Mouse (Mus musculus): ENCODE results near the gene Dedd. TPM values are rescaled to one million over a fixed set of nuclear protein-coding genes. Genes with fewer than 3 reads are reported as not detected.

Gene Dedd
- total and polyA plus RNA-seq, 2 experiments from 2014 or later = 31.1 to 44.6 TPM

DNA sequence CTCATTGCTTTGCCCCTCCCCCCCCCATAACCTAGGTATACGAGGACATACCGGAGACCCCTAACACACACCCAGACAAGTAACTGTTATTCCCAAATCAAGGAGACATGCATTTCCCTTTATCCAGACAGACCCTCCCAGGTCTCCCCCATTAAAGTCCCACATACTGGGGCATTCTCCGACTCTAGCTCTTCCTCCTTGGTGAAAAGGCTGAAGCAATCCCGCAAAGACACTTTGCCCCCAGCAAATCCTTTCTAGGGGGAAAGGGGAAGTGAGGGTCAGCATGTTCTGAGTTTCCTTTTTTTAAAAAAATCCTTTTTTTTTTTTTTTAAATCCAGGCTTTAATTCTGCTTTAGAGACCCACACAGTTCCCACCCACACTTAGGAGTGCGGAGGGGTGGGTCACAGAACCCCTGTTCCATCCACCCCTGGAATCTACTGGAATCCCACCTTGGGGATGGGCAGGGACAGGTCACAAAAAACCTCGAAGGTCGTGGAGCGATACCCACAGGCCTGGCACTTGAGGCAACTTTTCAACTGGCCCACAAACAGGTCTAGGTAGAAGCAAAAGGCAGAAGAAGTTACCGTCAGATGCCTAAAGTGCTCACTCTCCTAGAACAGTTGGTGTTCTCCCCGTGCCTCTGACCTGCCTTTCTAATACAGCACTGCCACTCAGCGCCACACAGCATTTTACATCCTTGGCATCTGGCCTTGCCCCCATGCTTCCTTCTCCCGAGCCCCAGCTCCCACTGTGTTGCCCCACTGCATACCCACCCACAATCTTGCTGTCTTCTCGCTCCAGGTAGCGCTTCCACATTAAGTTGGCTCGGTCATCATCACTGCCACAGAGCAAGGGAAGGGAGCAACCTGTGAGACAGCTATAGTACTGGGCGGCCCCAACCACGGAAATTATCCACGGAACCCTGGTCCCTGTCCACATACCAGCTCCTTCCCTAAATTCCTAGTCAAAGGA is 45.5 kb upstream of the Dedd start:
- no peaks in the 10 kb centered on the region for H3K27me3 ChIP-seq (ENCODE audit: insufficient read depth, low read length)
- DNase-seq (no peak), ATAC-seq (no peak)
- no peak overlapping the region for H3K4me2 ChIP-seq (ENCODE audit: low read depth)
- peaks cover 15% of the 10 kb centered on the region for H3K4me1 ChIP-seq (ENCODE audit: insufficient read depth)
- peaks cover 35% of the 10 kb centered on the region for H3K36me3 ChIP-seq (ENCODE audit: insufficient read depth)
- TF ChIP-seq CTCF (IDR thresholded peaks at IDR 0.05; ENCODE audit: low read depth) = no peak
- no peak overlapping the region for H3K27ac ChIP-seq (ENCODE audit: low read depth, low read length)
- H3K9ac ChIP-seq = no peak overlapping the region
- H3K9me3 ChIP-seq (ENCODE audit: low read length) = no peaks in the 10 kb centered on the region
- 91% methylated on average over 18 of the region's 18 CpGs for WGBS
- no peak overlapping the region for H3K4me3 ChIP-seq (ENCODE audit: low read depth, low read length)

DNA sequence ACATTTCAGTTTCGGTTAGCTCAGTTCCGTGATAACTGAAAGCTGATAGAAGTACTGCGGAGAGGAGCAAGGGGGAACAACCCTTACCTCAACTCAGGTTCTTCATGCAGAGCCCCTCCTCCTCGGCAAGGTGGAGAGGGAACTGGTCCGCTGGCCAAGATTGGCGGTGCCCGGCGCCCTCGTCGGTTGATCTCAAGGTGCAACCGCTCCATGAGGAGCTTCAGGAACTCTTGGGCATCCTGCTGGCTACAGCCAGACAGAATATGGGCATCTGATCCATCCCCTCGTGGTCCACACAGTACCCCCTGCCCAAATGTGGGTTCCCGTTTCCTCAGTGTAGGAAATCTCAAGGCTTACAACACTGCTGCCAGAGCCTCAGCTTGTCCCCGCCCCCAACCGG is 44.5 kb upstream of the Dedd start:
- no peak for ATAC-seq
- Histone ChIP-seq H3K4me2 (ENCODE audit: low read depth) (no peak overlapping the region), H3K9ac (no peak overlapping the region), H3K9me3 (ENCODE audit: low read length) (no peaks in the 10 kb centered on the region), H3K27ac (ENCODE audit: low read depth, low read length) (no peak overlapping the region), H3K27me3 (ENCODE audit: insufficient read depth, low read length) (no peaks in the 10 kb centered on the region), H3K4me3 (ENCODE audit: low read depth, low read length) (no peak overlapping the region), H3K36me3 (ENCODE audit: insufficient read depth) (peaks cover 41% of the 10 kb centered on the region), H3K4me1 (ENCODE audit: insufficient read depth) (peaks cover 15% of the 10 kb centered on the region)
- DNase-seq = no peak
- TF ChIP-seq CTCF (IDR thresholded peaks at IDR 0.05; ENCODE audit: low read depth) = no peak
- 91% methylated on average over 15 of the region's 15 CpGs for WGBS

DNA sequence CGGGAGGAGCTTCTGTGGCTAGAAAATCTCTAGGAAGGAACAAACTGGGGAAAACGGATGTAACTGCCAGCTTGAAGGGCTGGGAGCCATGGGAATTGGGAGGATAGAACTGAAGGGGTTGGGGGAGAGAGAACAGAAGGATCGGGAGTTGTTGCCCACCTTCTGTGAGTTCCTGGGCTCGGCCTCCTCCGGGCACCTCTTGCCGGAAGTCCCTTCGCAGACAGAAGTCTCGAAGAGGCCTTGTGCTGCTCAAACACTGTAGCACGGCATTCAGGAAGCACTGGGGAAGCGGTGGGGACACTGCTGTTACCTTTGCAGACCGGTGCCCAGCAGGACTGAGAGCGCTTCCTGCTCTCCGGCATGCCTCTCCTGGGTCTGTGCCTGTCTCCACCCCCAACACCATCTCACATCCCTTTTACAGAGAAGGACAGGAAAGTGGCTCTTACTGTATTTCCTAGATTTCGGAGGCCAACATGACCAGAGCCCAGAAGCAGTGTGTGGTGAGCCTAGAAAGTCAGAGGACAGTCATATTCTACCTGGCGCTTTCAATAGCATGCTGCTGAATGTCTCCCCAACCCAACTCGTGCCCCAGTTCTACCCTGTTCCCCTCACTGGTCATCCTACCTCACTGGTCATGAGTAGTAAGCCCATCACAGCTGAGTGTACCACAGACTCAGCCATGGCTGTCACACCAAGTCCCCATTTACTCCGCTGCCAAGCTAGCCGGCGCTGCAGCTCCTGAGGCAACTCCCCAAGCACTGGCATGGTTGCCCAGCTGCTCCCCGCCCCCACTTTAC is 43.7 kb upstream of the Dedd start:
- WGBS = 86% methylated on average over 20 of the region's 20 CpGs
- DNase-seq (no peak), ATAC-seq (no peak)
- Histone ChIP-seq H3K27ac (ENCODE audit: low read depth, low read length) (no peak overlapping the region), H3K4me1 (ENCODE audit: insufficient read depth) (peaks cover 11% of the 10 kb centered on the region), H3K9me3 (ENCODE audit: low read length) (no peaks in the 10 kb centered on the region), H3K36me3 (ENCODE audit: insufficient read depth) (peaks cover 45% of the 10 kb centered on the region), H3K4me2 (ENCODE audit: low read depth) (no peak overlapping the region), H3K9ac (no peak overlapping the region), H3K4me3 (ENCODE audit: low read depth, low read length) (no peak overlapping the region), H3K27me3 (ENCODE audit: insufficient read depth, low read length) (no peaks in the 10 kb centered on the region)
- no peak for TF ChIP-seq CTCF (IDR thresholded peaks at IDR 0.05; ENCODE audit: low read depth)

DNA sequence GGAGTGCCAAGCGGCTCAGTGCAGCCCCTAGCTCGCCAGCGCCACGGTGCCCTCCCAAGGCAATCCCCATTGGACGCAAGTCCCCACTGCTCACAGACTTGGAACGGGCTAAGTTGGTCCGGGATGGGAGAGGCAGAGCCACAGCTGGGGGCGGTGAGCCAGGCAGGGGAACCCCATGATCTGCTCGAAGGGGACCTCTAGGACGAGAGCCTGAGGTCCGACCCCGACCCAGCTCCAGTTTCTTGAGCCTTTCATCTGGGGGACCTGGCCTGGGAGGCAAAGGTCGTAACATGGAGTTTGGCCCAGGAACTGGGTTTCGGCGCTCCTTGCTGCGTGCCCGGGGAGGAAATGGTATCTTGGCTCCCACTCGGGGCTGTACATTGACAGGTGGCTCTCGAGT is 42.4 kb upstream of the Dedd start:
- Histone ChIP-seq H3K27me3 (ENCODE audit: insufficient read depth, low read length) (no peaks in the 10 kb centered on the region), H3K27ac (ENCODE audit: low read depth, low read length) (no peak overlapping the region), H3K4me2 (ENCODE audit: low read depth) (peak overlapping the region; percentile 59), H3K36me3 (ENCODE audit: insufficient read depth) (peaks cover 45% of the 10 kb centered on the region), H3K4me1 (ENCODE audit: insufficient read depth) (peaks cover 6% of the 10 kb centered on the region), H3K4me3 (ENCODE audit: low read depth, low read length) (peak overlapping the region; percentile 66; the same call in 1 of the 2 replicates), H3K9me3 (ENCODE audit: low read length) (no peaks in the 10 kb centered on the region), H3K9ac (no peak overlapping the region)
- DNase-seq (no peak), ATAC-seq (no peak)
- 91% methylated on average over 19 of the region's 19 CpGs for WGBS
- TF ChIP-seq CTCF (IDR thresholded peaks at IDR 0.05; ENCODE audit: low read depth) = no peak

DNA sequence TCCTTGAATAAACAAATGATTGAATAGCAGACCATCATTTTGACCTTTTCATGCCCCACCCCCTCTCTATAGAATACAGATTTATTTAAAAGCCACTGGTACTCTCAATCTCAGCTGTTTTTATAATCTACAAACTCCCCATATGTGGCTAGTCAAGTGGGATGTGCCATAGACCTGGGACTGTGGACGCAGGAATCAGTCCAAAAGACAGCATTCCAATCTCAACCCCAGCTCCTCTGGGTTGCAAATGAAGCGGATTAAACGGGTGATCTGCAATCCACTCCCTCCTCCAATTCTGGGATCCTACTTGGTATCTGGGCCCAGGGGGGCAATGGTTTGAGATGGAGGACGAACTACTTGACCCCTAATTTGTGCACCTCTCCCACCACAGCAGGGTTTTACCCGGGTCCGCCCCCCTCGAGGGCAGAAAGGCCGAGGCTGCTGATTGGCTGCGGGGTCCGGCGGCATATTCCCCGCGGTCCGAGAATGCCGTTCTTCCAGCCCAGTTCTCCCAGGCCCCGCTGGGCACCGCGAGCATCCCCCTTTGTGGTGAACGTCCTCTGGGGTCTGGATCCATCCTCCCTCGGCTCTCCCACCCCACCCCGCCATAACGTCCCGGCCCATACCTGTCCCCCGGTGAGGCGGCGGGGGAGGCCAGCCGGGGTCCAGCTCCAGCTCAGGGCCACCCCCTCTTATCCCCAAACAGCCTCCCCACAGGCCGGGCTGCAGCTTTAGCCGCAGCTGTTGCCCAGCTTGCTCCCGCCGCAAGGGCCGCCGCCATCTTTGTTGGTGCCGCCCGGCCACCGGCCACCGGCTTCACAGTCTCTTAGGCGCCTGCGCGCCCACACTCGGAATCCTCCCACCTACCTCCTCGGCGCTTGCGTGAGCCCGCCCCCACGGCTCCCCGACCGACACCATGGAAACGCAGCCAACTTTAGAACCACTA is 41.5 kb upstream of the Dedd start, which contains the start of gene Usp21:
TSS of gene Usp21 (minus strand) at position 856 of the 946 bp plus-strand sequence.
- no peaks in the 10 kb centered on the region for H3K9me3 ChIP-seq (ENCODE audit: low read length)
- peak within 1 kb of the TSS; percentile 66 for H3K4me3 ChIP-seq (ENCODE audit: low read depth, low read length)
- H3K27me3 ChIP-seq (ENCODE audit: insufficient read depth, low read length) = no peaks in the 10 kb centered on the region
- H3K9ac ChIP-seq = peak within 1 kb of the TSS; percentile 90
- peaks cover 39% of the 10 kb centered on the region for H3K36me3 ChIP-seq (ENCODE audit: insufficient read depth)
- peak; percentile 99 for ATAC-seq
- WGBS = 1% methylated on average over 46 of the region's 49 CpGs
- peak; percentile 96 for DNase-seq
- TF ChIP-seq CTCF (IDR thresholded peaks at IDR 0.05; ENCODE audit: low read depth) = no peak
- H3K4me1 ChIP-seq (ENCODE audit: insufficient read depth) = peaks cover 5% of the 10 kb centered on the region; the same call in 1 of the 2 replicates
- H3K27ac ChIP-seq (ENCODE audit: low read depth, low read length) = peak within 1 kb of the TSS; percentile 86
- peak within 1 kb of the TSS; percentile 59 for H3K4me2 ChIP-seq (ENCODE audit: low read depth)

DNA sequence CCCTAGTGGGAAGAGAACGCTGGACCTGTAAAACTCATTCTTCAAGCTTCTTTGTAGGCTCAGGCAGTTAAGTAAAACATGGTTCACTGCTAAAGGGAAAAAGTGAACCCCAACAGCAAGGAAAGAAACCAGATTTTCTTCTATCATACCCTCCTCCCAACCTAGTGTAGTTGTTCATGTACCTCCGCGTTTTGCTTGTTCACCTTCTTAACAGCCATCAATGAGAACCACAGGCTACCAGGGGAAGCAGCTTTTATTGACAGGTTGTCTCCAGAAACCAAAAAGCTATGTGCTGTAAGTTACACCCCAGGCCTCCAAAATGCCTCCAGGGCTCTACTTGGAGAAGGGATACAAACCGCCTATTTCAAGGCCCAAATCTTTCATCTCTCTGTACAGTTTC is 40.6 kb upstream of the Dedd start:
- H3K9ac ChIP-seq = no peak overlapping the region
- peaks cover 35% of the 10 kb centered on the region for H3K36me3 ChIP-seq (ENCODE audit: insufficient read depth)
- peak overlapping the region; percentile 86 for H3K27ac ChIP-seq (ENCODE audit: low read depth, low read length)
- peaks cover 7% of the 10 kb centered on the region for H3K4me1 ChIP-seq (ENCODE audit: insufficient read depth)
- H3K4me3 ChIP-seq (ENCODE audit: low read depth, low read length) = no peak overlapping the region
- no peaks in the 10 kb centered on the region for H3K9me3 ChIP-seq (ENCODE audit: low read length)
- 67% methylated on average over 4 of the region's 4 CpGs for WGBS
- H3K4me2 ChIP-seq (ENCODE audit: low read depth) = 0 out of 2 replicates have a peak overlapping the region, but pooled peaks have one; percentile 59
- no peaks in the 10 kb centered on the region for H3K27me3 ChIP-seq (ENCODE audit: insufficient read depth, low read length)
- no peak for ATAC-seq
- DNase-seq = no peak
- no peak for TF ChIP-seq CTCF (IDR thresholded peaks at IDR 0.05; ENCODE audit: low read depth)
